Mouse (Mus musculus) hindbrain, embryonic 14.5 days (tissue): ENCODE results near the gene Ear10. TPM values are rescaled to one million over a fixed set of nuclear protein-coding genes. Genes with fewer than 3 reads are reported as not detected.
"Not testable (repeated sequence)": the region's sequence is repeated elsewhere in the genome, so short reads cannot be mapped to it uniquely, and the experiment has no call there.

Source experiments
- ATAC-seq: fragments of 200-750 bp; cut with Nextera tagmentation; 2 replicates; pipeline ENCODE4 v1.8.0; 2017; ENCODE audit warnings: moderate number of reproducible peaks, mild to moderate bottlenecking, moderate TSS enrichment, moderate library complexity; ENCODE audit not compliant: low FRiP score
- DNase-seq: peaks from one replicate; pipeline ENCODE4 v3.0.0-alpha.2; 2015; ENCODE audit warnings: low spot score
- H3K27ac ChIP-seq: fragments of 300-500 bp; sonication (generic); 2 replicates; pipeline ENCODE4 v1.5.1; 2014; ENCODE audit warnings: mild to moderate bottlenecking, moderate library complexity
- H3K27me3 ChIP-seq: fragments of 300-500 bp; sonication (generic); 2 replicates; pipeline ENCODE4 v1.6.1; 2014; ENCODE audit warnings: mild to moderate bottlenecking, low read length, mixed read lengths; ENCODE audit not compliant: control insufficient read depth, insufficient read depth
- H3K36me3 ChIP-seq: fragments of 300-500 bp; sonication (generic); replicated peaks from 2 replicates; pipeline ENCODE4 v1.6.1; 2014; ENCODE audit not compliant: control insufficient read depth, insufficient read depth
- H3K4me1 ChIP-seq: fragments of 300-500 bp; sonication (generic); replicated peaks from 2 replicates; pipeline ENCODE4 v1.6.1; 2014; ENCODE audit warnings: antibody characterized with exemption, low read length, mixed read lengths; ENCODE audit not compliant: control insufficient read depth, insufficient read depth
- H3K4me2 ChIP-seq: fragments of 300-500 bp; sonication (generic); replicated peaks from 2 replicates; pipeline ENCODE4 v1.6.1; 2014; ENCODE audit warnings: mild to moderate bottlenecking, moderate library complexity
- H3K4me3 ChIP-seq: fragments of 300-500 bp; sonication (generic); replicated peaks from 2 replicates; pipeline ENCODE4 v1.5.1; 2014; ENCODE audit warnings: mild to moderate bottlenecking, low read length
- H3K9ac ChIP-seq: fragments of 300-500 bp; sonication (generic); 2 replicates; pipeline ENCODE4 v1.6.1; 2014
- H3K9me3 ChIP-seq: fragments of 300-500 bp; sonication (generic); 2 replicates; pipeline ENCODE4 v1.6.1; 2016; ENCODE audit warnings: low read length; ENCODE audit not compliant: control insufficient read depth
- WGBS: fragments of 180-500 bp; shearing (Covaris S2); extraction: QIAGEN DNeasy Blood & Tissue Kit; methylation state at CpG from one replicate; pipeline ENCODE4 v1.1.7; 2014; 5-methylcytosine and 5-hydroxymethylcytosine counted together
- polyA plus RNA-seq: library from polyadenylated mRNA; unstranded; fragments of >200 nt; fragmentation: Nextera tagmentation; extraction: Ambion mirVana; gene quantifications from 2 replicates; pipeline ENCODE4 v1.2.1, GENCODE M21; 2014

Ear10 gene
- polyA plus RNA-seq, 1 experiment from 2014 or later: not detected

DNA sequence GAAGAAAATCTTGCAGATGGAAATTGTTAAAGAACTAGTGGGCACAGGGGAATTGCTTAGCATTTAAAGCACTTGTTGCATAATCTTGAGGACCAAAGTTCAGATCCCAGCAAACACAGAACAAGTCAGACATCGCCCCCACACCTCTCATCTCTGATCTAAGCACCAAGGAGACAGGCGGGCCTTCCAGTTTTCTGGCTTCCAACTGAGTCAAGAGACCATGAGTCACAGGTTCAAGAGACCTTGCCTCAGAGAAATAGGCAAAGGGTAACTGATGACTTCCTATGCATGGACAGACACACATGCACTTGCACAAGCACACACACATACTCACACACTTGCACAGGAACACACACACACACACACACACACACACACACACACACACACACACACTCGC is 24.8 kb downstream of the Ear10 start:
- whole genome bisulfite sequencing: 96% methylated on average over 3 of the region's 3 CpGs
- H3K4me2 ChIP-seq, DNase-seq, H3K9me3 ChIP-seq, H3K36me3 ChIP-seq, H3K9ac ChIP-seq, H3K4me3 ChIP-seq, ATAC-seq, H3K27ac ChIP-seq, H3K27me3 ChIP-seq, H3K4me1 ChIP-seq: not testable (repeated sequence)

DNA sequence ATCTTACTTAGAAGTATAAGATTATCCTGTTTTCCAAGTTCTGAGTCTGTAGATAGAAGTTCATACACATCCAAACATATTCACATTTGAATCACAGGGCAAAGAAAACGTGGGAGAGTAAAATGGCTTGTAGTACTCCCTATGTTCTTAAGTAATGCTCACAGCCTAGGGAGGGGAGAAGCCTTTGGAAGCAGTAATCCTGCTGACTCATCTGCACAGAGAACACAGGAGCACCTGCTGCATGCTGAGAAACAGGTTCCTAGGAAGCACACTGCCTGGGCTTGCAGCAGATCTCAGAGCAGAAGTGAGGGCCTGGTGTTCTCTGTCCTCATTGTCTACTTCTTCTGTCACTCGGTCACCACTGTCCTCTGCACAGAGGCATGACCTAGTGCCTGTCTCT is 28.0 kb downstream of the Ear10 start:
- H3K9ac ChIP-seq, ATAC-seq, H3K27me3 ChIP-seq, H3K9me3 ChIP-seq, DNase-seq, H3K4me1 ChIP-seq, H3K4me3 ChIP-seq, H3K27ac ChIP-seq, H3K36me3 ChIP-seq, H3K4me2 ChIP-seq: not testable (repeated sequence)
- 35% methylated on average over 1 of the region's 2 CpGs for whole genome bisulfite sequencing

DNA sequence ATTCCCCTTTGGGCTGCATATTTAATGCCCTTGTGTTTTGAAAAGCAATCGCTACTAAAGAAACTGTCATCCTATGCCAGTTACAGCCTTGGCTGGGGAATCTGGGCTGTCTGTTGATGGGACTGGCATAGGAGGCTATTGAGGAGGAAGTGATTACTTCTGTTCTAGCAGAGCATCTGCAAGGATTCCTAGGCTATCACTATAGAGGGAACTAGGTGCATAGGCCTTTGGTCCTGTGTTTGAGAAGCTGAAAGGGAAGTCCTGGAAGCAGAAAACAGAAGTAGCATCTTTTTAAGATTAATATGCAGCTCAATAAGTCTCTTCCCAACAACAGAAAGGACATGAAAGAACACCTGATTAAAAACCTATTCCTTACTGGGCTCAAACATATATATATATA is 32.1 kb downstream of the Ear10 start:
- not testable (repeated sequence) for H3K4me2 ChIP-seq, H3K9ac ChIP-seq, H3K4me3 ChIP-seq, H3K27me3 ChIP-seq, H3K4me1 ChIP-seq, H3K9me3 ChIP-seq, H3K36me3 ChIP-seq, DNase-seq, ATAC-seq, H3K27ac ChIP-seq
- no CpG with 5 or more reads among the region's 1 CpGs for WGBS

DNA sequence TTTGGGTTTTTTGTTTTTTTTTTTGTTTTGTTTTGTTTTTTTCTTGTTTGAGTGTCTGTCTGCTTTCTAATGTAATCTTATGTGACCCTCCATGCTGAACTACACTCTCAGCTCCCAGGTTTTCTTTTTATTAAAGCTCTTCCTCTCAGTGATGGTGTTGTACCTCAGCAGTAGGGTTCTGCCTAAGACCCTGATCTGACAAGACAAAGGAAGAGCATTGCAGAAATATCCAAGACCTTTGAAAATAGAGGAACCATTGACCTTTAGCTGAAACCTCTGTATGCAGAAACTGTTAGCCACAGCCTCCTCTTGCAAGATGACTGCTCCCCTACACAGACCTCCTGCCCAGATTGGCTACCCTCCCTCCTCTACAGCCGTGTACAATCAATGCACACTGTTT is 37.1 kb downstream of the Ear10 start:
- H3K9ac ChIP-seq, H3K27ac ChIP-seq, ATAC-seq, H3K4me2 ChIP-seq, DNase-seq, H3K9me3 ChIP-seq, H3K36me3 ChIP-seq, H3K4me1 ChIP-seq, H3K4me3 ChIP-seq, H3K27me3 ChIP-seq: not testable (repeated sequence)
- 71% methylated on average over 1 of the region's 1 CpGs for WGBS

DNA sequence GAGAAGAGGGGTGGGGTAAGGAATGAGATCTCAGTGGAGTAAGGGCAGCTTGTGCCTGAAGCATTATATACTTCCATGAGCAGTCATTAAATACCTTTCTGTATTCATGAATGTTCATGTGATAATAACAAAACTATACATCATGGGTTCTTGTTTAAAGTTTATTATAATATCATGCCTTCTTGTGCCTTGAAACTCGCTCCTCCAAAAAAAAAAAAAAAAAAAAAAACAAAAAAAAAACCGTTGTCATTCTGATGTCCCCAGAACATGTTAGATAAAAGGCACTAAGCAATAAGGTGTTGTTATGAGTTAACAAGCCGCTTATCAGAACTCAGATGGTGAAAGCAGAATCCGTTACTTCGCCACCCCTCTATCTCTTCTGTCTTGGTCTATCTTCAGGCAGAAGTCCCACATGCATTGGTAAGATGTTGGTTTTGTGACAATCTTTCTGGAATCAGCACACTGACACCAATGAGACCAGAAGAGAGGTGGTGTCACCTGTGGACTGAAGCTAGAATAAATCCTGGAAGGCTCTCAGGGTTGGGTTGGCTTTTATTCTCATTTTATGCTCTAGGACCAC is 43.3 kb downstream of the Ear10 start:
- not testable (repeated sequence) for DNase-seq, H3K27ac ChIP-seq, H3K4me3 ChIP-seq, H3K4me2 ChIP-seq, H3K4me1 ChIP-seq, H3K9me3 ChIP-seq, H3K36me3 ChIP-seq, H3K27me3 ChIP-seq, H3K9ac ChIP-seq, ATAC-seq
- WGBS: 92% methylated on average over 4 of the region's 5 CpGs

DNA sequence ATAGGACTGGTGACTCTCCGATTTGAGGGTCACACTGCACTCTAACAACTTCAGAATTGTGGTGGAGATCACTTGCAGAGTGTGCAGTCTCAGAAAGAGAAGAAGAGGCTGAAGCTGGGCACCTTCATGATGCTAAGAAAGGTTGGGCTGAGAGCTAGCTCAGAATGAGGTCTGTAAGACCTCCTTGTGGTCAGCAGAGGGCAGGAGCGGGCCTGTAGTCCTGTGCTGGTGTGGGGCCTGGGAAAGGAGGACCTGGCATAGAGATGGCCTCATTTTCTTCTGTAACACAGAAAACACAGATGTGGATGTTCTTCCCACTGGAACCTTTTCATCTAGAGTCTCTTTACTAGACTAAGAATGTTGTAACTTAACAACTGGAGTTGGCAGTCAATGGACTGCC is 45.6 kb downstream of the Ear10 start:
- 50% methylated on average over 1 of the region's 2 CpGs for WGBS
- DNase-seq: not testable (repeated sequence)

DNA sequence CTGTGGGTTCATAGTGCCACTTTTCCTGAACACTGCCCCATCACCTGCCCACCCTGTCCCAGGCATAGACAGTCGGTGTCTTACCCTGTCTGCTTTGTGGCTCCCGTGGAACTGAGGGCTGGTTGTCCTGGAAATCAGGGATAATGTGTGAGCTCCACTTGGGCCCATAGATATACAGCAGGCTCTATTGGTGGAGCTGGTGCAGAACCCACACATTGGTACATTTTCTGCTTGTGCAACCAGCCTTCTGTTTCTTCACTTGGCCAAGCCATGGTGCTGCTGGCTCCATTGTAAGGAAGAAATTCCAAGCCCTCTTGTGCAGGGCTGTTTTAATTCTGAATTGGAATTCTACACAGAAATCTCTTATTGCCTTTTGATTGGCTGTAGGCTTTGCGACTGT is 47.9 kb downstream of the Ear10 start, which contains the start of gene Ear1:
Gene Ear1, minus strand, starts transcription at position 101 of the 400 bp plus-strand sequence.
- not testable (repeated sequence) for H3K9me3 ChIP-seq, H3K4me1 ChIP-seq, H3K36me3 ChIP-seq, DNase-seq, ATAC-seq, H3K4me2 ChIP-seq, H3K9ac ChIP-seq, H3K27ac ChIP-seq, H3K27me3 ChIP-seq, H3K4me3 ChIP-seq
- 97% methylated on average over 3 of the region's 3 CpGs for WGBS

More for the DNA sequence above, 45.6 kb downstream of the Ear10 start:
- ATAC-seq, H3K36me3 ChIP-seq, H3K9ac ChIP-seq, H3K4me3 ChIP-seq, H3K9me3 ChIP-seq, H3K27me3 ChIP-seq, H3K4me2 ChIP-seq, H3K4me1 ChIP-seq, H3K27ac ChIP-seq: not testable (repeated sequence)

DNA sequence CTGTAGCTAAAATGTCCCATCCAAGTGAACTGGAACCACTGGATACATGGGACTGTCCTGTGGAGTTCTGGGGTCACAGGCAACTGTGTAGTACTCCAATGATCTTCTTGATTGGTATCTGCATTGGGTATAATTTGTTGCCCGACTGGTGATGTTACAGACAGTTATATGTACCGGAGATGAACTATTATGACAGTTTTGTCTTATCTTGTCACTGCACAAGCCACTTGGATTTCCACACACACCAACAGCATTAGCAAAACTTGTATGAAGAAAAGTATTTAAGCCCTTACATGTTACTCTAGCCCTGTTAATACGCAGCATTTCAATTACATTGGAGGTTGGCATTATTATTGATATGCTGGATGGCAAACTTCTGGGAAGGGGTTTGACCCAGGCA is 48.5 kb downstream of the Ear10 start:
- not testable (repeated sequence) for H3K9ac ChIP-seq, DNase-seq, ATAC-seq, H3K4me2 ChIP-seq, H3K4me3 ChIP-seq, H3K27me3 ChIP-seq, H3K27ac ChIP-seq, H3K4me1 ChIP-seq, H3K36me3 ChIP-seq, H3K9me3 ChIP-seq
- WGBS: 91% methylated on average over 3 of the region's 3 CpGs
